ENCODE assay signal across 13 mouse cellular contexts in genomic region chr3:67892768-67893167, GRCm38 (mm10). TPM values are rescaled to one million over a fixed set of nuclear protein-coding genes. Genes with fewer than 3 reads are reported as not detected.
DNase-seq lines count a peak whose midpoint lies in the region; ATAC-seq lines count a peak whose summit lies in the region.
"Had no signal": no experiment of that assay in that cellular context is flagged by ENCODE, and none has a peak within 500 bp of the region (broad histone marks: within the 10 kb centered on the region; RNA-seq: fewer than 3 reads in every experiment).

No protein-coding gene starts in this region.

- intact Hi-C loops in left cerebral cortex, postnatal 14 days (cut with DNase I): no loop called here
- intact Hi-C loops in left cerebral cortex, postnatal 4 days (cut with DNase I): no loop called here

- DNase-seq in left cerebral cortex, postnatal 14 days (ENCODE audit: low spot score in 2 of 2): peak; percentile 12 to 30
- no peak for DNase-seq in left cerebral cortex, postnatal 4 days
- DNase-seq in hindbrain, embryonic 14.5 days (ENCODE audit: low spot score): no peak
- DNase-seq in midbrain, embryonic 10.5 days (ENCODE audit: low spot score): no peak
- peak; percentile 20 for DNase-seq in right cerebral cortex, postnatal 25 days
- no peak for DNase-seq in spleen, adult 12 weeks (ENCODE audit: low spot score)
- no peak for DNase-seq in urinary bladder, adult 18-20 months (ENCODE audit: low spot score in 2 of 2)
- DNase-seq: adrenal gland, postnatal 14 days; cerebellum, adult 11 months; heart, adult 18-20 months; kidney, postnatal 36 days; thymus, adult 2 months had no signal

- WGBS in hindbrain, embryonic 14.5 days: 64% methylated on average over 10 of the region's 10 CpGs
- WGBS in midbrain, embryonic 10.5 days: 87% methylated on average over 10 of the region's 10 CpGs

- peak overlapping the region; percentile 81 for H3K27ac ChIP-seq in hindbrain, embryonic 14.5 days
- peak overlapping the region; percentile 77 for H3K27ac ChIP-seq in midbrain, embryonic 10.5 days (replicated peaks)
- H3K27ac ChIP-seq: liver, embryonic 15.5 days had no signal

- ATAC-seq in hindbrain, embryonic 14.5 days (ENCODE audit: low FRiP score): peak; percentile 48; the same call in 1 of the 2 replicates

- peaks cover 16% of the 10 kb centered on the region; the same call in 1 of the 2 replicates for H3K4me1 ChIP-seq in hindbrain, embryonic 14.5 days (replicated peaks; ENCODE audit: control insufficient read depth, insufficient read depth, low read length)
- peaks cover 11% of the 10 kb centered on the region for H3K4me1 ChIP-seq in midbrain, embryonic 10.5 days
- H3K4me1 ChIP-seq: liver, embryonic 15.5 days had no signal

- peak overlapping the region; percentile 55 for H3K9ac ChIP-seq in hindbrain, embryonic 14.5 days
- H3K9ac ChIP-seq: liver, embryonic 15.5 days had no signal

- H3K27me3 ChIP-seq in hindbrain, embryonic 14.5 days (ENCODE audit: control insufficient read depth, insufficient read depth, low read length): no peaks in the 10 kb centered on the region
- no peaks in the 10 kb centered on the region for H3K27me3 ChIP-seq in midbrain, embryonic 10.5 days (ENCODE audit: low read depth, poor library complexity, severe bottlenecking)
- H3K27me3 ChIP-seq: liver, embryonic 15.5 days had no signal

- peak overlapping the region; percentile 48 for H3K4me2 ChIP-seq in hindbrain, embryonic 14.5 days (replicated peaks)
- H3K4me2 ChIP-seq: liver, embryonic 15.5 days had no signal

- peak overlapping the region; percentile 26 for H3K4me3 ChIP-seq in hindbrain, embryonic 14.5 days (replicated peaks; ENCODE audit: low read length)
- H3K4me3 ChIP-seq in midbrain, embryonic 10.5 days: no peak overlapping the region
- H3K4me3 ChIP-seq: liver, embryonic 15.5 days had no signal

- no peaks in the 10 kb centered on the region for H3K36me3 ChIP-seq in hindbrain, embryonic 14.5 days (replicated peaks; ENCODE audit: control insufficient read depth, insufficient read depth)
- H3K36me3 ChIP-seq in midbrain, embryonic 10.5 days: no peaks in the 10 kb centered on the region
- H3K36me3 ChIP-seq: liver, embryonic 15.5 days had no signal

- H3K9me3 ChIP-seq in hindbrain, embryonic 14.5 days (ENCODE audit: control insufficient read depth, low read length): no peaks in the 10 kb centered on the region
- H3K9me3 ChIP-seq in midbrain, embryonic 10.5 days (replicated peaks): no peaks in the 10 kb centered on the region
- H3K9me3 ChIP-seq: liver, embryonic 15.5 days had no signal

RNA-seq across cellular contexts. Expression of gene Iqschfp, which starts 0.7 kb away (rescaled TPM):
- total RNA-seq in left cerebral cortex, postnatal 14 days (2021): 10 to 100 TPM in 1 of 2 experiments, 1 to 10 TPM in 1; 7.4 to 12.2 TPM
- 10 to 100 TPM; 15.2 to 17.4 TPM for total RNA-seq in left cerebral cortex, postnatal 4 days (2021)
- 7.5 and 8.3 TPM in 2 replicates for polyA plus RNA-seq in hindbrain, embryonic 14.5 days (2014; fragmentation: Nextera tagmentation; extraction: Ambion mirVana)
- polyA plus RNA-seq in midbrain, embryonic 10.5 days (2016; fragmentation: Nextera tagmentation; extraction: Ambion mirVana): 0.12 and 1.2 TPM in 2 replicates
- total RNA-seq: adrenal gland, postnatal 14 days; heart, adult 18-20 months had no signal
- polyA plus RNA-seq: liver, embryonic 15.5 days; thymus, adult 2 months had no signal

RNA-seq across cellular contexts. Expression of gene Iqcj, which starts 0.7 kb away (rescaled TPM):
- 1 to 10 TPM; 2.8 to 4.9 TPM for total RNA-seq in left cerebral cortex, postnatal 14 days (2021)
- total RNA-seq in left cerebral cortex, postnatal 4 days (2021): 1 to 10 TPM; 3.0 to 4.1 TPM
- 0.47 and 0.72 TPM in 2 replicates for polyA plus RNA-seq in hindbrain, embryonic 14.5 days (2014; fragmentation: Nextera tagmentation; extraction: Ambion mirVana)
- 0.20 and 0.52 TPM in 2 replicates for polyA plus RNA-seq in midbrain, embryonic 10.5 days (2016; fragmentation: Nextera tagmentation; extraction: Ambion mirVana)
- total RNA-seq: adrenal gland, postnatal 14 days; heart, adult 18-20 months had no signal
- polyA plus RNA-seq: liver, embryonic 15.5 days had no signal

Comparison
In these comparisons a context has a peak if more than half of its experiments do, and no peak if none do; other contexts are left out.
1. DNase-seq: peak in left cerebral cortex, postnatal 14 days (2 of 2) and right cerebral cortex, postnatal 25 days (single experiment); none in left cerebral cortex, postnatal 4 days (single experiment), hindbrain, embryonic 14.5 days (single experiment), midbrain, embryonic 10.5 days (single experiment), spleen, adult 12 weeks (single experiment) and urinary bladder, adult 18-20 months (0 of 2).